Mouse (Mus musculus) hindbrain, embryonic 14.5 days (tissue): ENCODE measurements at regions not wholly inside any gene's neighbourhood (a gene's known extent, or its start where the extent isn't known, plus 50 kb on each side); places are given as distances from the start of the nearest gene placed in this dataset.

Experiments
- ATAC-seq: fragments of 200-750 bp; cut with Nextera tagmentation; 2 replicates; pipeline ENCODE4 v1.8.0; 2017; ENCODE audit warnings: moderate number of reproducible peaks, mild to moderate bottlenecking, moderate TSS enrichment, moderate library complexity; ENCODE audit not compliant: low FRiP score
- DNase-seq: peaks from one replicate; pipeline ENCODE4 v3.0.0-alpha.2; 2015; ENCODE audit warnings: low spot score
- H3K27ac ChIP-seq: fragments of 300-500 bp; sonication (generic); 2 replicates; pipeline ENCODE4 v1.5.1; 2014; ENCODE audit warnings: mild to moderate bottlenecking, moderate library complexity
- H3K27me3 ChIP-seq: fragments of 300-500 bp; sonication (generic); 2 replicates; pipeline ENCODE4 v1.6.1; 2014; ENCODE audit warnings: mild to moderate bottlenecking, low read length, mixed read lengths; ENCODE audit not compliant: control insufficient read depth, insufficient read depth
- H3K36me3 ChIP-seq: fragments of 300-500 bp; sonication (generic); replicated peaks from 2 replicates; pipeline ENCODE4 v1.6.1; 2014; ENCODE audit not compliant: control insufficient read depth, insufficient read depth
- H3K4me1 ChIP-seq: fragments of 300-500 bp; sonication (generic); replicated peaks from 2 replicates; pipeline ENCODE4 v1.6.1; 2014; ENCODE audit warnings: antibody characterized with exemption, low read length, mixed read lengths; ENCODE audit not compliant: control insufficient read depth, insufficient read depth
- H3K4me2 ChIP-seq: fragments of 300-500 bp; sonication (generic); replicated peaks from 2 replicates; pipeline ENCODE4 v1.6.1; 2014; ENCODE audit warnings: mild to moderate bottlenecking, moderate library complexity
- H3K4me3 ChIP-seq: fragments of 300-500 bp; sonication (generic); replicated peaks from 2 replicates; pipeline ENCODE4 v1.5.1; 2014; ENCODE audit warnings: mild to moderate bottlenecking, low read length
- H3K9ac ChIP-seq: fragments of 300-500 bp; sonication (generic); 2 replicates; pipeline ENCODE4 v1.6.1; 2014
- H3K9me3 ChIP-seq: fragments of 300-500 bp; sonication (generic); 2 replicates; pipeline ENCODE4 v1.6.1; 2016; ENCODE audit warnings: low read length; ENCODE audit not compliant: control insufficient read depth
- WGBS: fragments of 180-500 bp; shearing (Covaris S2); extraction: QIAGEN DNeasy Blood & Tissue Kit; methylation state at CpG from one replicate; pipeline ENCODE4 v1.1.7; 2014; 5-methylcytosine and 5-hydroxymethylcytosine counted together

DNA sequence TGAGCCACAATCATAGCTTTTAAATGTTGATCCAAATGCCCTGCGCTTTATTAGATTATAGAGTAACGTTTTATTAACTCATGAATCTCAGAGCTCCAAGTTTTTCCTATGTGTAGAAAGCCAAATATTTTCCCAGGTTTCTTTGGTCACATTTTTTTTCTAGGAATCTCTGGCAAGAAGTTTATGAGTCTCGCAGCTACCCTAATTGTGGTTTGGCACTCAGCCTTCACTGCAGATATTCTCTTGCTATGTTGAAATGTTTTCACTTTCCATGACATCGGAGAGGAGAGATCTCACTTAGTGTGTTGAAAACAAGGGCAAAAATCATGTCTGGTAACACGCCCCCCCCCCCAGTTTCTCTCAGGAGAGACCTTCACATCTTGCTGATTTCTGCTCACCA is 212.4 kb downstream of the Tmem26 start:
- Histone ChIP-seq H3K4me1 (no peaks in the 10 kb centered on the region), H3K4me3 (no peak overlapping the region), H3K9ac (no peak overlapping the region), H3K27ac (no peak overlapping the region), H3K9me3 (no peaks in the 10 kb centered on the region), H3K36me3 (no peaks in the 10 kb centered on the region), H3K27me3 (no peaks in the 10 kb centered on the region), H3K4me2 (no peak overlapping the region)
- DNase-seq (no peak), ATAC-seq (no peak)
- WGBS = 81% methylated on average over 5 of the region's 5 CpGs

DNA sequence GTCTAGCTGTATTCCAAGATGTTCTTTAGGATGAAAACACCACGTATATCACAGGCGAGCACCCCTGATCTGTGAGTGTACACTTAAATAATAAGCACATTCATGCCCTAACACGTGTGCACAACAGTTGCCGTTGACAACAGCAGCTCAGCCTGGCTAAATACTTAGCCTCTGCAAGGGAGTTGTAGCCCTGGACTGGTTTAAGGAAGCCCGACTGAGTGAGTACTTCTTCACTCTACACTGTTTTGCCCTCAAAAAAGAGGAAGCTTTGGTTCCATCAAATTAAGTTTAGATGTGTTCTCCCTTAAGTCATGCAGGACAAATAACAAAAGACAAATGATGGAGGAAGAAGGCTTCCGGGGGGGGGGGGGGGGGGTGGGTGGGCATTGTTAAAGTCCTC is 208.0 kb upstream of the Rhobtb1 start:
- DNase-seq = no peak
- 69% methylated on average over 6 of the region's 6 CpGs for WGBS

GRCm38 (mm10) chr10:68956539-68956938 is 194.7 kb upstream of the Rhobtb1 start:
- H3K4me2 ChIP-seq = no peak overlapping the region
- H3K27me3 ChIP-seq = no peaks in the 10 kb centered on the region
- ATAC-seq (no peak), DNase-seq (no peak)
- no peak overlapping the region for H3K4me3 ChIP-seq
- H3K9ac ChIP-seq = no peak overlapping the region
- no peak overlapping the region for H3K27ac ChIP-seq
- H3K4me1 ChIP-seq = no peaks in the 10 kb centered on the region
- WGBS = 71% methylated on average over 7 of the region's 7 CpGs
- no peaks in the 10 kb centered on the region for H3K36me3 ChIP-seq
- H3K9me3 ChIP-seq = no peaks in the 10 kb centered on the region

More for the DNA sequence above, 208.0 kb upstream of the Rhobtb1 start:
- no peak overlapping the region for H3K27ac ChIP-seq
- H3K36me3 ChIP-seq = no peaks in the 10 kb centered on the region
- no peak overlapping the region for H3K4me2 ChIP-seq
- H3K9ac ChIP-seq = no peak overlapping the region
- H3K9me3 ChIP-seq = no peaks in the 10 kb centered on the region
- H3K4me3 ChIP-seq = no peak overlapping the region
- no peaks in the 10 kb centered on the region for H3K4me1 ChIP-seq
- no peaks in the 10 kb centered on the region for H3K27me3 ChIP-seq
- ATAC-seq = no peak

- Histone ChIP-seq H3K4me2 (no peak overlapping the region), H3K4me3 (no peak overlapping the region), H3K36me3 (no peaks in the 10 kb centered on the region), H3K27ac (no peak overlapping the region), H3K4me1 (no peaks in the 10 kb centered on the region), H3K27me3 (no peaks in the 10 kb centered on the region), H3K9me3 (no peaks in the 10 kb centered on the region), H3K9ac (no peak overlapping the region)
- ATAC-seq (no peak), DNase-seq (no peak)
- WGBS = 97% methylated on average over 1 of the region's 1 CpGs
These were observed 189.9 kb upstream of the Rhobtb1 start for GRCm38 (mm10) chr10:68961376-68961775.

DNA sequence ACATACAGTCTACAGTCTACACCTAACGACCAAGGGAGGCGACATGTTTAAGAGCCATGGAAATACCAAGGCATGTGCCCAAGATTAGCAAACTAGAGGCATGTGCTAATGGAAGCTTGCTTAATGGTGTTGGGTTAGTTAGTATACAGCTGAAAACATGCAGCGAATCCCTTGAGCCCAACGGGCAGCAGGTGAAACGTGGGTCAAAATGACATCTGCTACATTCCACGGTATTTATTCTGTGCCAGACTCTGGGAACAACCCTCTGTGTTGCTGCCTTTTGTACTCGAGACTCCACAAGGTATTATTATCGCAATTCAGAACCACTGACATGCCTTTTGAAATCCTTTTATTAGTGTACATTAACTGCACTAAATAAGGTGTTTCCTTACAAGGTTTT is 188.1 kb upstream of the Rhobtb1 start:
- Histone ChIP-seq H3K4me1 (no peaks in the 10 kb centered on the region), H3K4me2 (no peak overlapping the region), H3K9ac (no peak overlapping the region), H3K36me3 (no peaks in the 10 kb centered on the region), H3K27me3 (no peaks in the 10 kb centered on the region), H3K4me3 (no peak overlapping the region), H3K27ac (no peak overlapping the region), H3K9me3 (no peaks in the 10 kb centered on the region)
- DNase-seq (no peak), ATAC-seq (no peak)
- 70% methylated on average over 8 of the region's 8 CpGs for WGBS

DNA sequence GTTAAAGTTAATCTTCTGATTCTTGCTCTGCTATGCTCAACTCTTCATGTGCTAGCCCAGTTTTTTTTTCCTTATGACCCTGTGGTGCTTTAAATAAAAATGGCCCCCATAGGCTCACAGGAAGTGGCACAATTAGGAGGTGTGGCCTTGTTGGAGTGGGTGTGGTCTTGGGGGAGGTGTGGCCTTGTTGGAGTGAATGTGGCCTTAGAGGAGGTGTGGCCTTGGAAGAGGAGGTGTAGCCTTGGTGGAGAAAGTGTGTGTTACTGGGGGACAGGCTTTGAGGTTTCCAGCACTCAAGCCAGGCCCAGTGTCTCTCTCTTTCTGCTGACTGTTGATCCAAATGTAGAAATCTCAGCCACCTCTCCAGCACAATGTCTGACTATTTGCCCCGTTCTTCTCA is 186.0 kb upstream of the Rhobtb1 start:
- DNase-seq = no peak
- H3K9ac ChIP-seq = no peak overlapping the region
- no peaks in the 10 kb centered on the region for H3K27me3 ChIP-seq
- no peaks in the 10 kb centered on the region for H3K36me3 ChIP-seq
- 0 out of 2 replicates have a peak, but pooled peaks cover 7% of the 10 kb centered on the region for H3K4me1 ChIP-seq
- no peak overlapping the region for H3K4me3 ChIP-seq
- no peak overlapping the region for H3K4me2 ChIP-seq
- H3K27ac ChIP-seq = no peak overlapping the region
- no peaks in the 10 kb centered on the region for H3K9me3 ChIP-seq
- no peak for ATAC-seq
- WGBS = 94% methylated on average over 1 of the region's 1 CpGs

DNA sequence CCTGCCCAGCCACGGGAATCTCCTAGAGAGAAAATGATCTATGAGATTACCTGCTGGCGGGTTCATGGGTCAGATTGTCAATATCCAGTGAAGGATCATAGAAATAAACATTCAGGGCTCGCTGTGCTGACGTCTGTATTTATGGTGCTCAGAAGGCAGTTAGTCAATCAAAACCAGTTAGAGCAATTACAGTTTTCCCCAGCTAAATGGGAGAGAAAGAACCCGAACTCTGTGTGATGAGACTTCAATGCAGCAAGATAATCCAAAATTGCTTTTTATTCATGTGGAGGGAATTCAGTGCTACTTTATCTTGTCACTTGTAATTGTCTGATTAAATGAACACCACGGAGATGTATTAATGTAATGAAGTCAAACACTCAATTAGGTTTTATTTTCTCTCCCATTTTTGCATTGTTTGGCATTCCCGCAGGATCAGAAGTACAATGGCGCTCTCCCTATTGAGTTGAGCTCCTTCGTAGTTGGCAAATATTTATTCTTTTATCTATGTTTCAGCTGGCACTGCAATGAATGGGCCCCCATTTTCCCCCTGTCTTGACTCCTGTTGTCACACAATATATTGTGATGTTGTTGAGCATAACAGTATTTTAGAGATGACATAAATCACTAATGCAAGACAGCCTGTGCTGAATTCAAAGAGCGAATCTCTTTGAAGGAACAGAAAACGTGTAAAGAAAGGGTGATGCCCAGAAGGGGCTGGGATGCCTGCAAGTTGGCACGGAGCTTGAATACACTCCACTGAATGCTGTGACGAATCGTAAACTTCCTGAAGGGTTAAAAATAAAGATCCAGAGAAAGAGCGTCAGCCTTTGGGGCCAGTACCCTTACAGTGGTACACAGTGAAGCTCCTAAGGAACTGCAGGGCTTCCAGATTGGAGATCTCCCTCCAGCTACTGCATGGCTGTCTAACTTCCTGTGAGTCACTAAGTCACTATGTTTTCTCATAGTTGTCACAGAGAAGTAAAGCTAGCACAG is 183.0 kb upstream of the Rhobtb1 start:
- H3K4me2 ChIP-seq = 0 out of 2 replicates have a peak overlapping the region, but pooled peaks have one; percentile 1
- H3K9me3 ChIP-seq = no peaks in the 10 kb centered on the region
- WGBS = 32% methylated on average over 15 of the region's 15 CpGs
- H3K4me3 ChIP-seq = no peak overlapping the region
- DNase-seq (peak; percentile 67), ATAC-seq (peak; percentile 48; the same call in 1 of the 2 replicates)
- peak overlapping the region; percentile 28 for H3K27ac ChIP-seq
- no peaks in the 10 kb centered on the region for H3K36me3 ChIP-seq
- H3K4me1 ChIP-seq = 0 out of 2 replicates have a peak, but pooled peaks cover 7% of the 10 kb centered on the region
- H3K27me3 ChIP-seq = no peaks in the 10 kb centered on the region
- no peak overlapping the region for H3K9ac ChIP-seq

DNA sequence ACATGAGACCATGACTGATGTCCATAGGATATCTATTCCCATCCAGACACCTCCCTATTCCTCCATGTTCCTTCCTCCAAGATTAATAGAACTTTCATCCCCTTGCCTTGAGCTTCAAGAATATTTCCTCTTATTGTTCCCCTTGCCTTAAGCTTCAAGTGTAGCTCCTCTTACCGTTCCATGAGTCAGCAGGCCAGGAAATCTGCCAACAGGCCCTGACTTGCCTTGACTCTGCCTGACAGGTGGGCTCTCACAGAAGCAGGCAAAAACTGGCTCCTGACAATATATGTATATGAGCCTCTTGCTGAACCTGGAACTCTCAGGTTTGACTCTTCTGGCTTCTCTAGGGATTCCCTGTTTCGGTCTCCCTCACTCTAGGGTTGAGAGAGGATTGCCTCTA is 180.7 kb upstream of the Rhobtb1 start:
- H3K27ac ChIP-seq = no peak overlapping the region
- no peaks in the 10 kb centered on the region for H3K27me3 ChIP-seq
- H3K4me2 ChIP-seq = no peak overlapping the region
- WGBS = 95% methylated on average over 2 of the region's 2 CpGs
- 0 out of 2 replicates have a peak, but pooled peaks cover 12% of the 10 kb centered on the region for H3K4me1 ChIP-seq
- no peaks in the 10 kb centered on the region for H3K9me3 ChIP-seq
- no peak overlapping the region for H3K9ac ChIP-seq
- ATAC-seq (no peak), DNase-seq (no peak)
- no peaks in the 10 kb centered on the region for H3K36me3 ChIP-seq
- no peak overlapping the region for H3K4me3 ChIP-seq

DNA sequence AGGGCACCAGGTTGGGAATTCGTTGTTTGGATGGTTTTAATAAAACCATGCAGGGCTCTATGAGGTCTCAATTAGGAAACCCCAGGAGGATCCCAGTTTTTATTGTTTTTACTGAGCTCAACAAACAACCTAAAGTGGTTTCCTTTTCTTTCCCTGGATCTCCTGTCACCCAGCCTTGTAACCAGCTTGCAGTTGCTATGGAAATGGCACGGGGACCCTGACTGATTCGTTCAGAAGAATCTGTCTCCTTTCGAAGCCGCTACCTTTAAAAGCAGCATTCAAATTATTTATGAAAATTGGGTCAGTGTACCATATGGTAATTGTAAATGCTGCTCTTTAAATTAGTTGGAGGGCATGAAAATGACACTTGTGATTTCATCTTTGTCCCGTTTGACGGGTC is 176.5 kb upstream of the Rhobtb1 start:
- no peak overlapping the region for H3K4me3 ChIP-seq
- no peaks in the 10 kb centered on the region for H3K27me3 ChIP-seq
- no peak for DNase-seq
- no peak overlapping the region for H3K9ac ChIP-seq
- H3K27ac ChIP-seq = no peak overlapping the region
- H3K4me2 ChIP-seq = no peak overlapping the region
- 47% methylated on average over 7 of the region's 7 CpGs for WGBS
- H3K9me3 ChIP-seq = no peaks in the 10 kb centered on the region
- H3K36me3 ChIP-seq = no peaks in the 10 kb centered on the region
- 0 out of 2 replicates have a peak, but pooled peaks cover 5% of the 10 kb centered on the region for H3K4me1 ChIP-seq
- no peak for ATAC-seq
